Mouse (Mus musculus): ENCODE measurements around the gene Naa80.

Gene Naa80

GRCm38 (mm10) chr9:107578587-107578986, at the start of gene Naa80:
Gene Naa80, plus strand, starts transcription at chr9:107578887.
- no peak for DNase-seq

GRCm38 (mm10) chr9:107533791-107534407, 44.8 kb upstream of the Naa80 start, which contains the start of gene Tmem115:
Gene Tmem115, plus strand, starts transcription at chr9:107533945.
- DNase-seq, result peak; percentile 90 to 93

DNA sequence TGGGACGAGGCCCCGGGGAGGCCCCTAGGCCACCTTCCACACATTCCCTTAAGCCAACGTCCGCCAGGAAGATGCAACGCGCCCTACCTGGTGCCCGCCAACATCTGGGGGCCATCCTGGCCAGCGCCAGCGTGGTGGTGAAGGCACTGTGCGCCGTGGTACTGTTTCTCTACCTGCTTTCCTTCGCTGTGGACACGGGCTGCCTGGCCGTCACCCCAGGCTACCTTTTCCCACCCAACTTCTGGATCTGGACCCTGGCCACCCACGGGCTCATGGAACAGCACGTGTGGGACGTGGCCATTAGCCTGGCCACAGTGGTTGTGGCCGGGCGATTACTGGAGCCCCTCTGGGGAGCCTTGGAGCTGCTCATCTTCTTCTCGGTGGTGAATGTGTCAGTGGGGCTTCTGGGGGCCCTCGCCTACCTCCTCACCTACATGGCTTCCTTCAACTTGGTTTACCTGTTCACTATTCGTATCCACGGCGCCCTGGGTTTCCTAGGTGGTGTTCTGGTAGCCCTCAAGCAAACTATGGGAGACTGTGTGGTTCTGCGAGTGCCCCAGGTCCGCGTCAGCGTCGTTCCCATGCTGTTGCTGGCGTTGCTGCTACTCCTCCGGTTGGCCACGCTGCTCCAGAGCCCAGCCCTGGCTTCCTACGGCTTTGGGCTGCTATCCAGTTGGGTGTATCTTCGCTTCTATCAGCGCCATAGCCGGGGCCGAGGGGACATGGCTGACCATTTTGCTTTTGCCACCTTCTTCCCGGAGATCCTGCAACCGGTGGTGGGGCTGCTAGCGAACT, 44.1 kb upstream of the Naa80 start:
- peak; percentile 55 to 62 for DNase-seq

DNA sequence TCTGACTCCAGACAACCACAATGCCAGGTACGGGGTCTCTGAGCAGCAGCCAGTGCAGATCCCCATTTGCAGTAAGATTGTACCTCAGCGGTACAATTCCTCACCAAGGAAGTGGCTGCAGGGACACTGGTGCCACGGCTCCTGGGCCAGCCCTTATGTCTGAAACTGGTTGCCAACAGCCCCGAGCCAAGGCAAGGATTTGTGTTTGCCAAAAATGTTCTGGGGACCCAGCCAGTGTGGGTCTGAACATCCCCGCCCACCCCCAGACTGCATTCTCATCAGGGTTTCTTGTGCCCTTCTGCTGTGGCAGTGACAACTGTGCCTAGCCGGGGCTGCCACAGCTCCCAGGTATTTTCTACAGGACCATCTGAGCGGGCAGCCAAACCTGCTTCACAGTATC, 40.5 kb upstream of the Naa80 start:
- DNase-seq, result peak; percentile 38 to 52

DNA sequence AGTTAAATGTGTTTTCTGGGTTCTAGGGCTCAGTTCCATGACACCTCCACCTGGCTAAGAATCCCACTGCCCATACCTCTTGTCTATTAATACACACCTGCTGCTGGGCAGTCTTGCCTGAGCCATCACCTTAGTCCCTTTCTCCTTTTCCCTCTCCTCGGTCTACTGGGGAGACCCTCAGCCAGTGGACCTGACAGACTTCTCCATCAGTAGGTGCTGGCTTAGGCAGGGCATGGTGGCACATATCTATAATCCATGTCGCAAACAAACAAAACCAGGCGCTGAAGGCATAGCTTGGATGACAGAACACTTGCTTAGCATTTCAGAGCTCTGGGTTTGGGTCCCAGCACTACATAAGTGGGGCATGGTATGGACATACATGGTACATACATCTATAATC, 40.0 kb upstream of the Naa80 start:
- DNase-seq, result no peak

DNA sequence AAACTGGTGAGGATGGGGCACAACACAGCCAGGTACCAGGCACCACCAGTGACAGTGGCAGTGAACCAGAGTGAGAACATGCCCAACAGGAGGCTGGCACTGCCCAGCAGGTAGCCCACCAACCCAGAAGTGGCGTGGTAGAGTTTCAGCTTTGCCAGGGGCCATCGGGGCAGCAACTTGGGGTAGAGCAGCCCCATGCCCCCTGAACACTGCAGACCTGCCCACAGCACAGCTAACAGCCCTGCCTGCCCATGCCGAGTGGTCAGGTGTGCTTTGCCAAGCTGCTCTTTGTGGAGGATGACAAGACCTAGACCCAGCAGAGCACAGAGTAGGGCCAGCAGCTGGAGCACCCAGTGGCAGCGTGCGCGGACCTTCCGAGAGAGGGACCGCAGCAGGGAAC, 38.7 kb upstream of the Naa80 start:
- no peak for DNase-seq

- DNase-seq, result no peak
Observed at GRCm38 (mm10) chr9:107540420-107540819, 38.3 kb upstream of the Naa80 start.

GRCm38 (mm10) chr9:107541005-107541404, 37.7 kb upstream of the Naa80 start:
- no peak for DNase-seq

DNA sequence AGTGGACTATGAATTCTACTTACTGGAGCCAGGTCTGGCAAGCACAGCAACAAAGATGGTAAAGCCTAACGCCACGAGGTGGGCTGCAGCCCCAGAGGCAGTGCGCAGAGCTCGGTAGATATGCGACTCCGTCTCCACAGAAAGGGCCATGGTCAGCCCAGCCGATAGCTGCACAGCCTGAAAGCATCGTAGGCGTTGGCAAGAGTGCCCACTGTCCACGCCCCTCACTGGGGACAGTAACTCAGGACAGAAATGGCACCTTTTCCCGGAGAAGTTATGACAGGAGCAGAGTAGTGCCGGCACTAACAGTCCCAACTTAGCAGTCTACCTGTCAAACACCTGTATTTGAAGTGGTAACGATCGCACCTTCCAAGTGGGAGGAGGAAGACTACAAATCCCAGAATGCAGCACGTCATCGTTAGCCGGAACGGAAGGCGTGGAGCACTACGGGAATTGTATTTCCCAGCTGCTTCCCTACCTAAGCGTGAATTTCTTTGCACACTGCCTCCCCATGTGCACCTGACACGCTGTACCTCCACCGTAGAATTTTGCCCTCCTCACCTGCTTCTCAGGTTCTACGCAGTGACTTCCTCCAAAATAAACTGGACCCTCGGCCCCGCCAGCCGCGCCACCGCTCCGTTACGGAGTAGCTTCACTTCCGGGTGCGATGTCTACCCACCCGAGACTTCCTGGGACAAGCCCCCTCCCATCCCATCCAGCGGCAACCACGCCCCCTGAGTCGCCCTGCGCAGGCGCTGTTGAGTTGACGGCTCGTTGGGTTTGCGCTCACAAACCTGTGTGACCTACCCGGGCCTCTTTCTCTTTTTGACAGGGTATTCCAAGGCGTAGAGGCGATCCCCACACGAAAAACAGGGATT, 37.0 kb upstream of the Naa80 start, which contains the start of the genes Cyb561d2 and Nprl2:
Gene Cyb561d2, minus strand, starts transcription at position 720 of the 878 bp plus-strand sequence.
Gene Nprl2, plus strand, starts transcription at position 753 of the 878 bp plus-strand sequence.
- peak; percentile 94 to 95 for DNase-seq

- DNase-seq, result no peak
Observed at GRCm38 (mm10) chr9:107542352-107542686, 36.4 kb upstream of the Naa80 start.

DNA sequence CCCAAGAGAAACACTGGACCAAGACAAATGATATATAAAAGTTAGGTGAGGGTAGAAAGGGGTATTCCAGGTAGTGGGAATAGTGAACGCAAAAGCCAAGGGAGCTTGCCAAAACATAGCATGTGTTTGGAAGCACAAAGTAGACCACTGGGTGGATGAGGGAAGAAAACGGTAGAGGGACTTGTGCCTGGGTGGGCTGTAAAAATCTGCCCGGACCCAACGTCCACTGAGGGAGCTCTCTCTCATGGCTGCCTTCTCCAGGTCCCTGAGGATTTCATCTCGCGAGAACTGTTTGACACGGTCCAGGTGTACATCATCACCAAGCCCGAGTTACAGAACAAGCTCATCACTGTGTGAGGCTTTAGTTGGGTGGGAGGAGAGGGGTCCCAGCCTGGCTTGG, 36.0 kb upstream of the Naa80 start:
- no peak for DNase-seq

GRCm38 (mm10) chr9:107543299-107543698, 35.4 kb upstream of the Naa80 start:
- DNase-seq, result no peak

GRCm38 (mm10) chr9:107544196-107544700, 34.4 kb upstream of the Naa80 start:
- no peak for DNase-seq

GRCm38 (mm10) chr9:107544729-107545128, 34.0 kb upstream of the Naa80 start:
- no peak for DNase-seq

- DNase-seq, result peak; percentile 18 to 44
Observed at GRCm38 (mm10) chr9:107545199-107545598, 33.5 kb upstream of the Naa80 start.

DNA sequence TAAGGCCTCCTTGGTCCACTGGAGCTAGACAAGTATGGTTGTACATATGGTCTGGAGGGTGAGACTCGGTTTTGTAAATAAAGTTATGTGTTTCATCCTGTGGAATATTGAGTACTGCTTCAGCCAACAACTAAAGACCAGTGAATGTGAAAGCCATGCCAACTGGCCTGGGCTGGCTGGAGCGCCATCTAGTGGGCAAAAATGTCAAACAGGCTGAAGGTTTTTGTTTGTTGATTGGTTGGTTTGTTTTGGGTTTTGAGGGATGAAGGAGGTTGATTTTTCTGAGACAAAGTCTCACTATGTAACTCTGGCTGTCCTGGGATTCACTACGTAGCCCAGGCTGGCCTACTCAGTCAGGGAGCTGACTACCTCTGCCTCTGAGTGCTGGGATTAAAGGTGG, 33.1 kb upstream of the Naa80 start:
- DNase-seq, result peak; percentile 83 to 88

DNA sequence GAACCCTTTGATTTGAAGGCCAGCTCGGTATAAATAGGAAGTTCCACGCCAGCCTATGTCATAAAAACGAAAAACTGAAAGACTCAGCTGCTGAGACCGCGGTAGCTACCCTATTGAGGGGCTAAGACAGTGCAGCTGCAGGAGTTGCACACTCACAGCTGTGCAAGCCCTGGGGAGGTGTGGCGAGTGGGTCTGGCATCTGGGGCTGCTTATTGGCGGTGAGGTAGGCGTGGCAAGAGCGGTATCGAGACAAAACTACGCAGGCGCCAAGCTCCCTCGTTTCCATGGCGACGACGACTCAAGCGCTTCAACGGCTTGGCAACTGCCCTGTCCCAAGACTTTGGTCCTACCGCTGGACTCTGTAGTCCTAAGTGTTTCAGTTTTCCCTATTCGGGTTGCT, 31.7 kb upstream of the Naa80 start, which contains the start of gene Zmynd10:
Gene Zmynd10, plus strand, starts transcription at position 273 of the 400 bp plus-strand sequence.
- DNase-seq, result peak in 1 of 2 experiments; percentile 66

GRCm38 (mm10) chr9:107547957-107548356, 30.7 kb upstream of the Naa80 start:
- no peak for DNase-seq

GRCm38 (mm10) chr9:107548820-107549219, 29.9 kb upstream of the Naa80 start:
- DNase-seq, result no peak

- DNase-seq, result no peak
Observed at GRCm38 (mm10) chr9:107549297-107550074, 29.2 kb upstream of the Naa80 start.

DNA sequence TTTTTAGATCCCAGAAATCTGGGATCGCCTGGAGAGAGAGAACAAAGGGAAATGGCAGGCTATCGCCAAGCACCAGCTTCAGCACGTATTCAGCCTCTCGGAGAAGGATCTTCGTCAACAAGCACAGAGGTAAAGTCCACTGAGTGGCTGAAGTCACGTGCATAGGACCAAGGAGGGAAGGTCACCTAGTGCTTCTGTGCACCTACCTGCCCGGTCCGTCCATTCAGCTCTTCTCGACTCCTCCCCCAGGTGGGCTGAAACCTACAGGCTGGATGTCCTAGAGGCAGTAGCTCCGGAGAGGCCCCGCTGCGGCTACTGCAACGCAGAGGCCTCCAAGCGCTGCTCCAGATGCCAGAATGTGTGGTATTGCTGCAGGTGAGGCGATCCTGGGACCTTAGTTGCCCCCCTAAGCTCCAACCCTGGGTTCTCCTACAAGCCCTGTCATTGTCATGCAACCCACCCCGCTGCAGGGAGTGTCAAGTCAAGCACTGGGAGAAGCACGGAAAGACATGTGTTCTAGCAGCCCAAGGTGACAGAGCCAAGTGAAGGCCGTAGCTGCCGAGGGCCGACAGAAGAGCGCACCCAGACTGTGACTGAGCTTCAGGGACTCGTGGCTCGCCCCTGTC, 28.1 kb upstream of the Naa80 start:
- no peak for DNase-seq
